Mouse (Mus musculus) MN1 (cell line): ENCODE measurements around the gene Elavl1.
"Not testable (repeated sequence)": the region's sequence is repeated elsewhere in the genome, so short reads cannot be mapped to it uniquely, and the experiment has no call there.

Source experiments
- DNase-seq: peaks from one replicate; pipeline ENCODE4 v3.0.0-alpha.2; 2016; ENCODE audit warnings: low spot score

Elavl1 gene

DNA sequence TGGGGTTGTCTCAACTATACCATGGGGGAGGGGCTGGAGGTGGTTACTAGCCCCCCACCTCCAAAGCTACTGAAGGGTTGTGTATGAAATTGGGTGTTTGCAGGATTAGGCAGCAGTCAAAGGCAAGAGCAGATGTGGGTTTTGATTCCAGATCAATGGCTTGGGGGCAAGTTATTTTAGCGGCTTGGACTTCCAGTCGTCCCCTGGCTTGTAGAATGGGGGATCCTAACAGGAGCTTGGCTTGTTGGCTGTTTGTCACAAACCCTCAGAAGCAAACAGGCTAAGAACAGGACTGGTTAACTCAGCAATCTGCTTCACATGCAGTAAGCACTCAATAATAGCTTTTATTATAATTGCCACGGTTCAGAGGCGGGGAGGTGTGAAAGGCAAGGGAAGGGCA, 67.9 kb downstream of the Elavl1 start:
- no peak for DNase-seq

GRCm38 (mm10) chr8:4256911-4257310, 68.3 kb downstream of the Elavl1 start:
- DNase-seq: no peak

DNA sequence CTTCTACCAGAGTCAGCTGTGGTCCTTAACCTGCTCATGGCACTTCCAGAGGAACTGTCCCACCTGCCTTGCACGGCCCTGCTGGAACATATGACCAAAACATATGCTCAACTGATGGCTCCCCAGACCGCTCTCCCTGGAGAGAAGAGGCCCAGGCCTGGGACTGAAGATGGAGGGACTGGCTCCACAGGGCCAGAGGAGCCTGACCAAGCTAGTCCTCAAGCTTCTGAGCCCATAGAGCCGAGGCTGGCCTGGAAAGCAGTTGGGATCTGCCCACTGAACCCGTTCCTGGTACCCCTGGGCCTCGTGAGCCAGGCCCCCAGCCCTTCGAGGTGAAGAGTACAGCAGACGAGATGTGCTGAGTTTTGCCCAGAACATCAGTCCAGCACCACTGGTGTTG, 69.7 kb downstream of the Elavl1 start:
- not testable (repeated sequence) for DNase-seq

DNA sequence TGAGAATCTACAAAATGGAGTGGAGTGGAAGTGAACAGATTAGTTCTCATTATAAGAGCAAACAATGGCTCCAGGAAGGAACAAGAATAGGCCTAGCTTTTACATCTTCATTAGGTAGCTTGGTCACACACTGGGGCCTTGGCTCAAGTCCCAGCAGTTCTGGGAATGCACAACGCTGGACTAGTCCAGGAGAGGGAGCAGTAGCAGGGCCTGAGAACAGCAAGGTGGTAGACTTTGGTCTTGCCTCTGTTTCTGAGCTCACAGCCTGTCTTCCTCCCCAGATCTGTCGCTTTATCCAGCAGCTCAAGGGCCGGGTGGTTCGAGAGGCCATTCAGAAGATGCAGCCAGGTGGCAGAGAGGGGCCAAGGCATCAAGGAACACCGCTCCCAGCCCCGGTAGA, 71.2 kb downstream of the Elavl1 start:
- DNase-seq: peak; percentile 93

- DNase-seq: peak; percentile 99
These were observed 72.0 kb downstream of the Elavl1 start, which contains the start of gene Snapc2 for GRCm38 (mm10) chr8:4252934-4253841. Gene Snapc2 (plus strand): TSS chr8:4253080.

DNA sequence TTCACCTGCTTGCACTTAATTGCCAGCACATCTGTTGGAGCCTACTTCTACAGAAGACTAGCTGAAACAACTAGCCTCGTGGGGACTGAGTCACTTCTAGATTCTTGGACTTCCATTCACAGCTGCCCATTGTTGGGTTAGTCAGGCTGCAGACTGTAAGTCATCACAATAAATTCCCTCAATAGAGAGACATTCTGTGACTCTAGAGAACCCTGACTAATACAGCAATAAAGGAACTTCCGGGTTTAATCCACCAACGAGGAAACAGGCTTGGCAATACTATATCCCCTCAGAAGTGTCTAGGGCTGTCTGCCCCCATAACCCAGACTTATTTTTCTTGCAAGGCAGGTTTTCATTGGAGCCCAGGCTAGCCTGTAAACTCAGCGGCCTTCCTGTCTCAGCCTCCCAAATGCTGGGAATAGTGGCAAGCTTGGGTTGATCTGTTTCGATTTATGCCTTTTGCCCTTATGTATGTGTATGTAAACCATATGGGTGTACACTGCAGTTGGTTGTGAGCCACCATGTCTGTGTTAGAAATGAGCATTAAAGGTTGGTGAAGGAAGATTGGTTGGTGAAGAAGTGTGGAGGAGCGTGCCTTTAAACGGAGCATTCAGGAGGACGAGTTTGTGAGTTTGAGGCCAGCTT, 73.0 kb downstream of the Elavl1 start:
- DNase-seq: no peak

- DNase-seq: peak; percentile 90
These were observed 74.8 kb downstream of the Elavl1 start for GRCm38 (mm10) chr8:4250306-4250970.

DNA sequence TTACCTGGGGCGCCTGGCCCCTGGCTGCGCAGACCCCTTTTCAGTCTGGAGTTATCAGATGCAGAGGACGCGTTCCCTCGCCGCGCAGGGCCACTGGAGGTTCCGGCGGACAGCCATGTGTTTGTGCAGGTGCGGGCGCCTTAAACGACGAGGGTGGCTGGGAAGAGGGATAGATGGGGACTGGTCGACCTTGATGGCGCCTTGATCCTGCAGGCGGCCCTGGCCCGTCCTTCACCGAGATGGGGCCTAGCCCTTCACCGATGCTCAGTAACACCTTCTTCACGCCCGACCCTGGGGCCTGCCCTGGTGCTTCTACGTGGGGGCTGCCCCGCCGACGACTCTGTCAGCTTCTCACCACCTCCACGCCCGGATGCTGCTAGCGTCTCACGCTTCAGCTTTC, 76.0 kb downstream of the Elavl1 start:
- no peak for DNase-seq

DNA sequence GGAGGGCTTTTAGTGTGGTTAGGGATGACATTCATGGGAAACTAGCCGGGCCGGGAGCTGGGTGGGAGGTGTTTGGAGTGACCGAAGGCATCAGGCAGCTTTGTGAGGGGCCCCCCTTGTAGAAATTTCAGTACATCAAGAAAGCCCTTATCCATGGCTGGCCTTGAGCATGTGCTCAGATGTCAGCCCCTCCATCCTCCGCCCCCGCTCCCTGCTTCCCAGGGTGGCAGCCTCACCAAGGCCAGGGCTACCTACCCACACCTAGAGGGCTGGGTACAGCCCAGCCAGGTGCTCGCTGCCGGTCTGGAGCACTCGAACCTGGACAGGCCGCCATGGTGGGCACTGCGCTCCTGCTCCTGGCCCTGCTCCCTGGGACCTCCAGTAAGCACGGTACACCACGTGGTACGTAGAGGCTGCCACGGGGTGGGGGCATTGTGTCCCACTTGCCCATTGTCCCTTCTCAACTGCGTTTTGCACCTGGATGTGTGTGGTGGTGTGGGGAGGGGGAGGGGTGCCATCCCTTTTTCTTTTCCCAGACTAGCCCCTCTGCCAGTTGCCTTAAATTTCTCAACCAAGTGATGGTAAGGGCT, 77.2 kb downstream of the Elavl1 start, which contains the start of gene Tgfbr3l:
Gene Tgfbr3l (plus strand): TSS at position 264 of the 590 bp plus-strand sequence.
- DNase-seq: no peak

DNA sequence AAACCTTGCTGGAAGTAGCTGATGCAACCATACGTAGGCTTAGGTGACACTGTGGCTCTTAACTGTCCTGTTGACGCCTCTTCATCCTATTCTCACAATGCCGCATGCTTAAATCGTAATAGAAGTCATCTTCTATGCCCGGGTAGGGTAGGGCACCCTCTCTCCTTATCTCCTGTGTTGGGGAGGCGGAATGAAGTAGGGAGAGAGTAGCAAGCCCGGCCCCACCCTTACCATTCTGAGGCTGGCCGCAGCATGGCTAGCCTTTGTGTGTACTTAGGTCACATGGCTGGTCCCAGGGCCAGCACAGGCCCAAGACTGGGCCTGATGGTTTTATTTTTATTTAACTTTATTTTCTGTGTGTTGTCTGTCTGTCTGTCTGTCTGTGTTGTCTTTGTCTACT, 78.0 kb downstream of the Elavl1 start:
- DNase-seq: no peak

GRCm38 (mm10) chr8:4245737-4246136, 79.5 kb downstream of the Elavl1 start:
- no peak for DNase-seq

DNA sequence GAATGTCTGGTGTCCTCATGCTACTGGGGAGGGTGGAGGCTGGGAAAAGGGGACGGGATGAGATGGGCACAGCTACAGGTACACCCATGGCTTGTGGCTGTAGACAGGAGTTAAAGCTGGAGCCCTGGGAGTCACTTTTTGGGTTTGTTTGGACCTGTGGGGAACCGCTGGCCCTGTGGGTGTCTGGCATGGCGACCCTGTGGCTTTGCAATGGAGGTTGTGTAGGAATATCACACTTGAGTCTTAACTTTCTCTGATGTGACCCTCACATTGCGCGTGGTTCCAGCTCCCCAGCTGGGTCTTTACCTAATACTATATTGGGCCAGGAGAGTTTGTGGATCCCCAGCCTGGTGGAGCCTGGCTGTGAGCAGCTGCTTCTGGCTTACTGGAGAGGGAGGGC, 80.2 kb downstream of the Elavl1 start:
- DNase-seq: no peak

DNA sequence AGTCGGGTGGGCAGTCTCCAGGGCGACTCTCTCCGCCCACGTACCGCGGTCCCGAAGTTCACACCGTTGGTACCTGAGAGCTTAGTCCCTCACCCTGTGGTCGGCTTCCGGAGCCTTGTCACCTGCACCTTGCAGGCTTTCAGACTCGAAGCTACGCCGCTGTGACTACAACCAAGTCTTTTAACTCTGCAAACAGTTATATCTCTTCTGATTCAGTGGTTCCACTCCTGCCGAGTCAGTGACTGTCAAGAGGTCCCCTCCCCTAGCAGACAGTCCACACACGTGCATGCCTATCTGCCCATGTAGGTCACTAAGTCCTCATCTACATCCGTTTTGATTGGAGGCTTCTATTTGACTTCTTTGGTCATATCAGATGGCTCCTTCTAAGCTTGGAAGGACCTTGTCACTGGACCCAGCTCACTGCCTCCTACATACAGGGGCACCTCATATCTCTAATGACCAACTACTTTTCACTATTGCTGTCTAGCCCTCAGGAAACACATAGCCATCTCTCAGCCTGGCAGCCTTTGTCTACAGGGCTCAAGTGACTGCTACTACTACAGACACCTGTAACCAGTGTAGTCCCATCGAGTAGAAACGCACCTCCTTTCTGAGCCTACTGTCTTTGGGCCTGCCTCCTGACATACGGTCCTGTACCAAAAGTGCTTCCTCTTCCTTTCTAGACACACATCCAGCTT, 85.9 kb downstream of the Elavl1 start:
- DNase-seq: no peak

DNA sequence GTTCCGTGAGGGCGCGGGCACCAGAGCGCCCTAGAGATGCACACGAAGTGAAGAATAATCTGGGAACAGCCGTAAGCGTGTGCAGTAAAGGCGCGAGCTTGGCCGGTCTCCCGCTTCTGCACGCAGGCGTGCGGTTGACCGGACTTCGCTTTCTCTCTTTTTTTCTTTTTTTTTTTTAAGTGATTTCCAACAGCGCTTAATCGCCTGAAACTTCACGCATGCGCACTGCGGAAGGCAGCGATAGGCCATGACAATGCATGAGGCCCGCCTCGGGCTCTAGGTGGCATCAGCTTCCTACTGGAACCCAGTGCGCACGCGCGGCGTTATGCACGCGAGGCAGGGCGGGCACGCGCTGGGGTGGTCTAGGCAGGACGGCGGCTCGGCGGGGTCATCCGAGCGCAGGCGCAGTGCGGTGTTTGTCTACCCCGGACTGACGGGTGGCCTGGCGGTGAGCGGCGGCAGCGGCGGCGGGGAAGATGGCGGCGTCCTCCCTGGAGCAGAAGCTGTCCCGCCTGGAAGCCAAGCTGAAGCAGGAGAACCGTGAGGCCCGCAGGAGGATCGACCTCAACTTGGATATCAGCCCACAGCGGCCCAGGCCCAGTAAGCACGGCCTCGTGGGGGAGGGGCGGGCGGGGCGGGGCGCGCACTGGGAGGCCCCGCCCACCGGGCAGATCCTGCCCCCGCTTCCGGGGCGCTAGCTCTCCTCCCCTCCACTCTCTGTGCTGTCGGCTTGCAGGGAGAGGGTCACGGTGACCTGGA, 86.6 kb downstream of the Elavl1 start, which contains the start of the genes Map2k7 and Gm49320:
Gene Map2k7 (plus strand): TSS at position 307 of the 759 bp plus-strand sequence.
Gene Gm49320 (plus strand): TSS at position 432 of the 759 bp plus-strand sequence.
- peak; percentile 100 for DNase-seq

GRCm38 (mm10) chr8:4237814-4238433, 87.3 kb downstream of the Elavl1 start:
- peak; percentile 67 for DNase-seq
